Mouse (Mus musculus): ENCODE measurements at regions not wholly inside any gene's neighbourhood (a gene's known extent, or its start where the extent isn't known, plus 50 kb on each side); places are given as distances from the start of the nearest gene placed in this dataset.
"Not testable (repeated sequence)": the region's sequence is repeated elsewhere in the genome, so short reads cannot be mapped to it uniquely, and the experiment has no call there.

- TF ChIP-seq MAX (IDR thresholded peaks at IDR 0.05; ENCODE audit: low read length); CTCF (IDR thresholded peaks at IDR 0.05 in 2 of 3, conservative IDR thresholded peaks at IDR 0.05 in 1 of 3; ENCODE audit: control insufficient read depth in 1 of 3, insufficient read depth in 1 of 3, low read depth in 2 of 3, low read length in 3 of 3, poor library complexity in 1 of 3, severe bottlenecking in 1 of 3): not testable (repeated sequence)
These were observed 656.4 kb downstream of the Crisp4 start for GRCm38 (mm10) chr1:17489192-17489853.
